Mouse (Mus musculus) megakaryocyte, adult 5-6 weeks (primary cell): Measurements from ENCODE around the gene 3110009E18Rik. TPM values are rescaled to one million over a fixed set of nuclear protein-coding genes. Genes with fewer than 3 reads are reported as not detected.
A peak's percentile ranks its signal among the peaks of the same experiment; 100 is the strongest.

Experiments used
- ATAC-seq: 2 replicates; pipeline ENCODE4 v1.8.0; 2016; ENCODE audit warnings: mild to moderate bottlenecking, inconsistent platforms; ENCODE audit not compliant: poor library complexity, severe bottlenecking
- total RNA-seq, 2 experiments: library from RNA; stranded (forward) in 1 of 2; stranded (reverse) in 1 of 2; fragments of 153-499, 151-499 nt in 1 of 2; fragments of 221-1000, 200-1000 nt in 1 of 2; gene quantifications; 2 replicates each; pipeline versions ENCODE4 v1.2.3 to v1.2.4; 2015 to 2017

Gene 3110009E18Rik
- total RNA-seq, 2 experiments from 2014 or later, result 10.8 to 11.7 TPM

DNA sequence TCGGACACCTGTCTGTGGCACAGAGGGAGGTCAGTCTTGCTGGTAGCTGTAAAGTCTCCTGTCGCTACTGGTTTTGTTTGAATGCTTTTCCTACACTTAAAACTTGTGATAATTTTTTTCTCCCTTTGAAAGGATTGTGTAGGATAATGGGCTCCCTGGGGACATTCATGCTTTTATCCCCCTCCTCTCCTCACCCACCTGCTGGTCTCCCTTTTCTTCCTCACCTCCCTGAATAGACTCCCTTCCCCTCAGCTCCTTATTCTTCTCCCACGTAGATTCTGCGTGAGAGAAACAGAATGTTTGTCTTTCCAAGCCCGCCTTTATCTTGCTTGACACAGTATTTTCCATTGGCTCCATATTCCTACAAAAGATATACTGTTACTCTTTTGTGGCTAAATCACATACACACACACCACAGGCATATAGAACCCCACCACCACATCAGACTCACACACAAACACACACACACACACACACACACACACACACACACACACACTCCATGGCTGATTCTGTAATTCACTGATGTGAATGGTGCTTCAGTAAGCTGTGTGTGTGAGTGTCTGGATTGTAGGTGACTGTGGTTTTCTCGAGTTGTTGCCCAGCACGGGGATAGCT, 18.0 kb downstream of the 3110009E18Rik start:
- no peak for ATAC-seq

DNA sequence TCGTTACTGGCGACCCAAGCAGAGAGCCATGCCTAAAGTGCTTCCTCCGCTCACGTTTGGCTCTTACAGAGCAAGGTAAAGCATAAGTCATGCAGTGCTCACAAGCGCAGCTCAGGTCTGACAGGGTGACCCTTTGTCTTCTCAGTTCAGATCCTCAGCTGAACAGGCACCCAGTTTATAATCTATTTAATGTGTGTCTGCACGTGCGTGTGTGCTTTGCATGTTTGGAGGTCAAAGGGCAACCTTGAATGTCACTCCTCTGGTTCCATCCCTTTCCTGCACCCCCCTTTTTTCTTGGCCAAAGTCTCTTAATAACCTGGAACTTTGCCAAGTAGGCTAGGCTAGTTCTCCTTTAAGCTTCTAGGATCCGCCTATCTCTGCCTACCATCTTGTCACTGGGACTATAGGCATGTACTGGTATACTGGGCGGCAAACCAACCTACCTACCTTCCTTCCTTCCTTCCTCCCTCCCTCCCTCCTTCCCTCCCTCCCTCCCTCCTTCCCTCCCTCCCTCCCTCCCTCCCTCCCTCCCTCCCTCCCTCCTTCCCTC, 19.2 kb downstream of the 3110009E18Rik start:
- ATAC-seq, result no peak

DNA sequence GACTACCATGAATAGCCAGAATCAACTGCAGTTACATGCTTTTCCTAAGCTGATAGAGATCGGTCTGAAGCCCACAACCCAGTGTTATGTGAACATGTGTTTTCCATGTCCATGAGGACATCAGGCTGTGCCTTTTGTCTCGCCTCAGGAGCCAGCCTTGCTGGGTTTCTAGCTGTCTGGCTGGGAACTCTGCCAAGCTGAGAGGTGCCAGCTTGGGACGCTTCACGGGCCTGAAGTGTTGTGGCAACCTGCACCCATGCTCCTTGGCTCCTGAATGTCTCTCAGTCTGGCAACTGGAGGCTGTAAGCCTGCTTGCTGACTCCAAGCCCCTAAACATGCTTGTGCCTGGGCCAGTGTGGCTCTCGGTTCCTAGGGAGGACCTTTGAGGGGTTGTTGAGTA, 21.6 kb downstream of the 3110009E18Rik start:
- no peak for ATAC-seq

DNA sequence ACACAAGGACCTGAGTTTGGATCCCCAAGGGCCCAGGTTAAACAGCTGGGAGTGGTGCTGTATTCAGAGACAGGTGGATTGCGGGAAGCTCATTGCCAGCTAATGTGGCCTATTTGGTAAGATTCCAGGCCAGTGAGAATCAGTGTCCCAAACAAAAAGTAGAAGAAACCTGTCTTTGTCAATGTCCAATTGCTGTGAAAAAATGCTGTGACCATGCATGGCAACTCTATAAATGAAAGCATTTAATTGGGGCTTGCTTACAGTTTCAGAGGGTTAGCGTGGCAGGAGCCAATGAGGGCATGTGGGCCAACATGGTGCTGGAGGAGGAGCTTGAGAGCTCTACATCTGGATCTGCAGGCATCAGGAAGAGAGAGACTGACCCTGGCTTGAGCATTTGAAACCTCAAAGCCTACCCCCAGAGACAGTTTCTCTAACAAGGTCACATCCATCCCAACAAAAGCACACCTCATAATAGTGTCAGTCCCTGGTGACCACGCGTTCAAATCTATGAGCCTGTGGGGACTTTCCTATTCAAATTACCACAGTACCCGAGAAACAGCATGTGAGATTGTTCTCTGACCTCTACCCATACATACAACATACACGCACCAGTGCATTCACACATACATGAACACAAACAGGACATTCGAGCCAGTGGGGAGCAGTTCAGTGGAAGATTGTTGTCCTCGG, 24.7 kb downstream of the 3110009E18Rik start:
- no peak for ATAC-seq

DNA sequence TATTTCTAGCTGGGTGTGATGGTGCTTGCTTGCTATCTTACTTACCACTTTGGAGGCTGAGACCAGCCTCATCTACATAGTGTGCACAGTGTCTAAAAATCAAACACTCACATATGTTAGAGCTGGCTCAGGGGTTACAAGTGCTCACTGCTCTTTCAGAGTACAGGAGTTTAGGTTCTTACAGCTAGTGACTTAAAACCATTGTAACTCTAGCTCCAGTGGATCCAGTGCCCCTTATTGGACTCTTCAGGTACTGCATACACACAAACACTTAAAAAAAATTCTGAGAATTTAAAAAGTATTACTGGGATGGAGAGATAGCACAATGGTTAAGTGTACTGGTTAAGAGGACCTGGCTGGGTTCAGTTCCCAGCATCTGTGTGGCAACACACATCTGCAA, 26.0 kb downstream of the 3110009E18Rik start:
- peak; percentile 42; the same call in 1 of the 2 replicates for ATAC-seq

DNA sequence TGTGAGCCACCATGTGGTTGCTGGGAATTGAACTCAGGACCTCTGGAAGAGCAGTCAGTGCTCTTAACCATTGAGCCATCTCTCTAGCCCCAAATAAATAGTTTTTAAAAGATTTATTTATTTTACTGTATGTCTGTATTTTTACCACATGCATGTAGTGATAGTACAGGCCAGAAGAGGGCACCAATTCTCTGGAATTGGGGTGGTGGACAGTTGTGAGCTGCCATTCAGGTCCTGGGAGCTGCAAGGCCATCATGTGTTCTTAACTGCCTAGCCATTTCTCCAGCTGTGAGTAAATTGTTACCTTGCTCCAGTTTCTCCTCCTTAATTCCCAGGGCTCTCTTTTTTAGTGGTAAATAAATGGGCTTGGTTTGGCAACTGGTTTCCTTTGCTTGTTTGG, 33.2 kb downstream of the 3110009E18Rik start:
- peak; percentile 75 for ATAC-seq

DNA sequence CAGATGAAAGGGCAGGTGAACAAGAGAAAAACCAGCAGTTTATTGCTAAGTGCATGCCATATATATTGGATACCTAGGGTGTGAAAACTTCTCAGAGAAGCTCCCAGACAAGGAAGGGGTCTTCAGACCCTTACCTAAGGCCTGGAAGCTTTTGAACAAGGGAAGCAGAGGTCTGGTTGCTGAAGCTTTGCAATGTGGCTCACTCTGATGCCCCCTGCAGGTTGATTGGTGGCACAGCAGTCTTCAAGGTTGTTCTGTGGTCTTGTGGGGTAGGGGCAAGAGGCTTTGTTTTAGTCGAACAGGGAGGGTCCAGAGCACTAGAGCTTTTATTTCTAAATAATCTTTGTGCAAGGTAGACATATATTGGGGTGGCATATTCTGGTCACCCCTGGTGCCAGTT, 34.3 kb downstream of the 3110009E18Rik start:
- peak; percentile 74 for ATAC-seq

DNA sequence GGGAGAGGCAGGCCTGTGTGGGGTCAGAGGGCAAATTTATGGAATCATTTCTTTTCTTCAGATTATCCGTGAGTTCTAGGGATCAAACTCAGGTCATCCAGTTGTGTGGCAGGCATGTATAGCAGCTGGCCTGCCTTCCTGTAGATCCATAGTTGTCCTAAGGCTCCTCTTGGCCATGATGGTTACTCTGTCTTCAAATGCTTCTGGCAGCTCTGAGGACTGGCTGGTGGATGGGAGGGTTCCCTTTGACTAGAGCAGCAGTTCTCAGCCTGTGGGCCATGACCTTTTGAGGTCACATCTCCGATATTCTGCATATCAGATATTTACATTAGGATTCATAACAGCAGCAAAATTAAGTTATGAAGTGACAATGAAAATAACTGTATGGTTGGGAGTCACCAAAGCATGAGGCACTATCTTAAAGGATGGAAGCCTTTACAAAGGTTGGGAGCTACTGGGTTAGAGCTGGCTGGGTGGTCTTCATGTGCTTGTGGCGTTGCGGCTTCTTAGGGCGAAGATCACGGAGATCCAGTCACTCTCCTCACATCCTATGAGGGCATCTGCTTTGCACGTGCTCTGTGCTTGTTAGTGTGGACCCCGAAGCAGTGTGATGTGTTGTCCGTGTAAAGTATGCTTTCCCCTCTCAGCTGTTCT, 37.6 kb downstream of the 3110009E18Rik start:
- no peak for ATAC-seq

DNA sequence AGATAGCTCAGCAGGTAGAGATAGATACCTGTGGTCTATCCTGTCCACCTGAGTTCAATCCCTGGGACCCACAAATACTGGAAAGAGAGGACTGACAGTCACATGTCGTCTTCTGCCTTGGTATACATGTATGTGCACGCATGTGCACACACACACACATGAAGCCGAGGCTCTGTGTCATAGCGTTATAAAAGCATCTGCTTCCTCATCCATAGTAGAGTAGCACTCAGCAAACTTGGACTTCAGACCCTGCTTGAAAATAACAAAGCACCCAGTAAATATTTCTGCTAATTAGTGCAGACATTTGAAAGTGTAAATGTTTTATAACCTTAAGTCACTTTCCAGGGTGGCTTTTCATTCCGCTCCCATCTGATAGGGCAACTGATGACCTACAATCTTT, 40.5 kb downstream of the 3110009E18Rik start:
- no peak for ATAC-seq

DNA sequence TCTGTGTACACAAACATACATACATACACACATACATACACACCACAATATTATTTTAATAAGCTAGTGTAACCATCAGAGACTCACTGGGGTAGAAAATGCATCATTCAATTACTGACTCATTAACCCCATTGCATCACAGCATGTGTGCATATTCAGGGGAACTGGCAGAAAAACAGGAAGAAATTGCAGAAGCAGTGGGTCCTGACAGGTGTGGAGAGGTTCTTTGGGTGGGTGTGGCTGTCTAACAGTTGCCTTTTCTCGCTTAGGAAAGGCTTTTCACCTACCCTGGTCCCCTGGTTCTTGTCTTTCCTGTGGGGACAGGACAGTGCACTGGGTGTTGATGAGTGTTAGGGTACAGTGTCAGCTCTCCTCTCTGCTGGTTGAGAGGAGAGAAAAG, 41.6 kb downstream of the 3110009E18Rik start:
- peak; percentile 75 for ATAC-seq

DNA sequence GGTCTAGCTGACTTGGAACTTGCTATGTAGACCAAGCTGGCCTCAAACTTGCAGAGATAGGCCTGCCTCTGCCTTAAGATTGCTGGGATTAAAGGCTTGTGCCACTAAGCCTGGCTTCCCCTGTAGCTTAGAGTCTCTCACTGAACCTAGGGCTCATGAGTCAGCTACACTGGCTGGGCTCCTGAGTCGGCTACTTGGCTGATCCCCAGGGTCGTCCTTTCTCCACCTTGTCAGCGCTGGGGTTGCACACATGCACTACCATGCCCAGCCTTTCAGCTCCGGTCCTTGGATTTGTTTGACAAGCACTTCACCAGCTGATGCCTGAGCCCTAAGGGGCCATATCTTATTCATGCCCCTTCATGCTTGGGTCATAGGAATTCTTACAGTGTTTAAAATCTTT, 47.0 kb downstream of the 3110009E18Rik start:
- no peak for ATAC-seq

DNA sequence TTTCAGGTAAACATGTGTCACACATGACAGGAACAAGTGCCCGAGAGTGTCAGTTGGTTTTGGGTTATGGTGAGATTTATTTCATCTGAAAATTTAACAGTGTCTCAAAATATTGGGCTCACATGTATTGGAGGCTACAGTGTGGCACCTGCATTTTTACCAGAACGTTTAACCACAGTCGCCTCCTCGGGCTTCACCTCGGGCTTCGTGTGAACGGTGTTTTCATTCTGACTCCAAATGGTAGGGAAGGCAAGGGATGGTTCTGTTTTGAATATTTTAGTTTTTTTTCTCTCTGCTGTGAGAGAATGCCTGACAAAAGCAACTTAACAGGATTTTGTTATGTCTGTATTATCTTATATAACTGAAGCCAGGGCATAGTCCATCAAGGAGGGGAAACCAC, 47.7 kb downstream of the 3110009E18Rik start:
- ATAC-seq, result no peak

DNA sequence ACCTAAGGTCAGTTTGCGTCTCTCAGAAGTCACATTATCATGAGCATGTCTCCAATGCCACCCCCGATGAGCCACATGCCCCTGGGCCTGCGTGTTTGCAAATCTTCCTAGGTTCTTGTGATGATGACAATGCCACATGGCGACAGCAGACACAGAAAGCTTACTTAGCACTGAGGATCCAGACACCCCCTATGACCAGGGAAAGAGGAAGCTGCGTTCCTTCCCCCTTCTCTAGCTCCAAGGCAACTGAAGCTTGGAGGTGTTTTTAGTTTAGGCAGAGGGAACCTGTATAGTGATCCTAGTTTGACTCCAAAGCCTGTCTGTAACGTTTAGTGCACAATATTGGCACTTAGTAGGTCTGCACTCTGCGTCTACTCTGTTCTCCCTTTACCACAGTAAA, 49.3 kb downstream of the 3110009E18Rik start:
- no peak for ATAC-seq

DNA sequence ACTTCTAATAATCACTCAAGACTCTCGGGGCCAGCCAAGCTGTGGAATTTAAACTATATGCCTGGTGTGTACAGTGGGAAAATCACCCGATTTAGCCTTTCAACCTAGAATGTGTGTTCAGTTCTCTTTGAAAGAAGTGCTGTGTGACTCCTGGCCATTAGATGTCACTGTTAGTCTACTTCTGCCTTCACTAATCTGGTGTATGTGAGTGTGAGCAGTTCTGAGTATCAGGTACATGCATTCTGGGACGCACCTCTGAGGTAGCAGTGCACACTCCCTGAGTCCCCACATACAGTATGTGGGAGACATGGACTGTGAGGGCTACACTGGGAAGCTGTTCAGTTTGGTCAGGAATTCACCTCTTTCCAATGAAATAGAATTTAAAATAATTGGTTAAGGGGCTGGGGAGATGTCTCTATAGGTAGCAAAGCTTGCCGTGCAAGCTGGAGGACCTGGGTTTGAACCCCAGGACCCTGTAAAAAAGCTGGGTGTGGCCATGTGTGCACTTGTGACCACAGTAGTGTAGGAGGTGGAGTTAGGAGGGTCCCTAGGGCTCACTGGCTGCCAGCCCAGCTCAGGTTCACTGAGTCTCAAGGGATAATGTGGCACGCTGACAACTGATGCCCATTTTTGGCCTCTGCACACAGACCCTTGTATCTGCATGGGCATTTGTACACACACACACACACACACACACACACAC, 51.0 kb downstream of the 3110009E18Rik start:
- ATAC-seq, result peak; percentile 35; the same call in 1 of the 2 replicates

DNA sequence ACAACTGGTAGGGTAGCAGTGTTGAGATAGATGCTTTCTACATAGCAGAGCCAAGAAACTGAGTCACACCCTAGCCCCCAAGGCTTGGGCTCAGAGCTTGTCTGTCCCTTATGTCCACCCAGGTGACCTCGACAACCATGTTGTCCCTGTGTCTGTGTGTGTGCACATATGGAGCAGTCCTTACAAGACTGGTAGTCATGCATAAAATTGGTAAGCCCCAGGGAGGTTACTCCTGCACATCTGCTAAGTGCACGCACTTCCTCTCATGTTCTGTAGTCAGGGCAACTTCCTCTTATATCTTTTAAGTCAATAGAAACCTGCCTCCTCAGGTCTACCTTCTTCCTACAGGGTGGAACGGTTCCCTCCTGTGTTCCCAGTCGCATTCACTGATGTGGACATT, 54.0 kb downstream of the 3110009E18Rik start:
- ATAC-seq, result peak; percentile 34; the same call in 1 of the 2 replicates

DNA sequence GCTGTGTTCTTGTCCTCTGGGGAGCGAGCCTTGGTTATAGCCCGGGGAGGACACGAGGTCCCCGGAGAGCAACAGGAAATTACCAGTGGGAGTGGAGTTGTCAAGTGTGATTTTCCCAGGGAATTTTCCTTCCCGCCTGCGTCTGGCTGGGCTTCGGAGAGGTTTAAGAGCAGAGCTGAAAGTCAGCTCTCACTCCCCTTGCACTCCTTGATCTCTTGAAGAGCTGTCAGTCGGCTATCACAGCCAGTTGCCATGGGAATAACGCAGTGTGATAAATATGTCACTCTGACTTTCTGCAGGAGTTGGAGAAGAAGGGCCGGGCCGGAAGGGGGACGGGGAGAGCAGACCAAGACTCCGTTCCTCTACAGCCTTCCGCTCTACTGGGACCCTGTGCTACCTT, 55.3 kb downstream of the 3110009E18Rik start:
- no peak for ATAC-seq

DNA sequence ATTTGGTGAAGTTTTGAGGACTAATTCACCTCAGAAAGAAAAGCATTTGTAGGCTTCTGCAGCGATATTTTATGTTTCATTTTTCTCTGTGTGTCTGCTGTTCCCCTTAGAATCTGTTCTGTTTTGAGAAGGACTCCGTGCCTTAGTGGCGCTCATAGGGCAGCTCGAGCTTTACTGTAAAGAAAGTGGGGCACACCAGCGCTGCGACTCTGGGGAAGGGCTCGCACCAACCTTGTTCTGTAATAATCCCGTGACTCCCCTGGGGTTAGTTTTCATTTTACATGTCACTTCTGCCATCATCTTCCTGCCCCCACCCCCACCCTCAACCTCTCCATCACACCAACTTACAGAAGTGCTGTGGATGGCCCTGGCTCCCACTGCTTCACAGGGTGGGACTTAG, 56.2 kb downstream of the 3110009E18Rik start:
- ATAC-seq, result no peak

DNA sequence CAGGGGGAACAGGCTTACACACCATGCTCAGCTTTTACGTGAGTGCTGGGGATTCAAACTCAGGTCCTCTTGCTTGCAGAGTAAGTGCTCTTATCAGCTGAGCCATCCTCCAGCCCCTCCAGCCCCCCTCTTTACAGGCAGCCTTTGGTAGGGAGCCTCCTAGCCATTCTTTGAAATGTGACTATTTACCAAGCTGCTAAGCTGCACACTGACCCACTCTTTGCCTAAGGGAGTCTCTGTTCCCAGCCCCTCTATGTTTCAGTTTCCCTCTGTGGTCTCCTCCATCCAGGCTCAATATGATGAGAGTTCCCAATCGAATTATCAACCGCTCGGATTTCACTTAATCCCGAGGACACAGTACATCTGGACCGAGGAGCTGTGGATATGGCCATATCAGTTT, 65.2 kb downstream of the 3110009E18Rik start:
- no peak for ATAC-seq

DNA sequence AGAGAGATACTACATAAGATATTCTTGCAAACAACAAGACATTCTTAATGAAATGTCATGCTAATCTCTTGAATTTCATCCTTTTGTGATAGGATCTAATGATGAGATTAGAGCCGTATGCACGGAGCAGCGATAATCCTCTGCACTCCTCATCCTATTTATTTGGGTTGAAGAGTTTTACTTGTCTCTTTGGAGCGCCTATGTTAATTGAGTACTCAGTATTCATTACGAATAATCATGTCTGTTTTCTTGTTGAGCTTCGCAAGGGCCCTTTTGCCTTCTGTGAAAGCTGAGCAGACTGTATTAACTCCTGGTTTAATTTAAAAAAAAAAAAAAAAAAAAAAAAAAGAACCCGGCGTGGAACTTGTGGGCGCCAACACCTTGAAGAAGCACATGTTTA, 65.7 kb downstream of the 3110009E18Rik start:
- no peak for ATAC-seq

DNA sequence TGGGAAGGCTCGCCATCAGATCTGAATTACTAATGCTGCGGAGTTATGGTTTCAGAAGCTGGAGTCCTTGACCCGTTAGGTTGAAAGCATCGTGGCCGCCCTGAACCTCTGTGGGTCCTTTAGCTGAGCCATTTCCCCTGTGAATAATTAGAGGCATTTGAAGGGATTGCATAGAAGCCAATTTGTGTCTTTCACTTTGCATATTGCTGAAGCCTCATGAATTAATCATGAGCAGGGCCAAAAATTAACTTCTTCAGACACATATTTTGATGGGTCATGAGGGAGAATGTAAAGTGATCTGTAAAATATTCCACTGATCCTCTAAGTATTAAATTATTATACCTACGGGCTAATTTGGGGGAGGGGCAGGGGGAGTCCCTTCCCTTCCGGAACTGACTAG, 66.1 kb downstream of the 3110009E18Rik start:
- no peak for ATAC-seq

DNA sequence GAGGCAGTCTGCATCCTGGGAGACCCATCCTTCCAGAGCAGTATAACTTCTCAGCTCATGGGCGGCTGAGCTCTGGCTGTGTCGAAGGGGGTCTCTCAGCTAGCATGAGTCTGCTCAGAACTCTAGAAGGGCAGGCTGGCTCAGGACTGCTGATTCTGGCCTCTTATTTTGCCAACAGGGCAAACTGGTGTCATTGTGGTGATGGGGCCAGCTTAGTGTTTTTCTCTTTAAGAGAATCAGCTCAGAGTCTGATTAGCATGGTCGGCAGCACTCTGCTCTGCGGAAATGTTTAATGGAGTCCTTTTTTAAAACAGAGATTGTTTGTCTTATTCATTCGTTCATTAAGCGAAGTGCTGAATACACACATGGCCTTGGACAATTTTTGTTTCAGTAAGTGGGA, 68.2 kb downstream of the 3110009E18Rik start:
- no peak for ATAC-seq
